Comparison of ENCODE assay signal across 8 mouse cellular contexts in genomic region chr9:19621843-19622822, GRCm38 (mm10). TPM values are rescaled to one million over a fixed set of nuclear protein-coding genes. Genes with fewer than 3 reads are reported as not detected.
DNase-seq lines count a peak whose midpoint lies in the region; ATAC-seq and TF ChIP-seq lines count a peak whose summit lies in the region.

Gene Zfp317, plus strand, starts transcription at chr9:19622102.

- H3K36me3 ChIP-seq in MEL (ENCODE audit: control insufficient read depth in 1 of 2, insufficient read depth in 2 of 2, low read length in 2 of 2) = peaks cover 13% of the 10 kb centered on the region in 2 experiments
- peaks cover 8% of the 10 kb centered on the region for H3K36me3 ChIP-seq in forebrain, postnatal 0 days (ENCODE audit: insufficient read depth)
- 0 out of 2 replicates have a peak, but pooled peaks cover 5% of the 10 kb centered on the region for H3K36me3 ChIP-seq in lung, embryonic 15.5 days

- H3K27ac ChIP-seq in MEL (ENCODE audit: control insufficient read depth, low read depth, low read length) = peak within 1 kb of the TSS; percentile 90
- 0 out of 2 replicates have a peak within 1 kb of the TSS, but pooled peaks have one; percentile 4 for H3K27ac ChIP-seq in cerebellum, adult 2 months (ENCODE audit: insufficient read depth, low read length)
- H3K27ac ChIP-seq in forebrain, postnatal 0 days (ENCODE audit: low read depth, low read length) = peak within 1 kb of the TSS; percentile 80
- peak within 1 kb of the TSS; percentile 95 for H3K27ac ChIP-seq in lung, embryonic 15.5 days

- peak; percentile 98 for ATAC-seq in forebrain, postnatal 0 days
- peak; percentile 98 for ATAC-seq in lung, embryonic 15.5 days (ENCODE audit: borderline replicate concordance, extremely low read depth, low FRiP score, low TSS enrichment)

- peaks cover 22% of the 10 kb centered on the region for H3K79me2 ChIP-seq in MEL (ENCODE audit: control insufficient read depth, insufficient read depth, low read length, poor library complexity)

- no peak for TF ChIP-seq CTCF in MEL (IDR thresholded peaks at IDR 0.05 in 2 of 3, conservative IDR thresholded peaks at IDR 0.05 in 1 of 3; ENCODE audit: control insufficient read depth in 1 of 3, insufficient read depth in 1 of 3, low read depth in 2 of 3, low read length in 3 of 3, poor library complexity in 1 of 3, severe bottlenecking in 1 of 3)
- TF ChIP-seq CTCF in cerebellum, adult 2 months (IDR thresholded peaks at IDR 0.05; ENCODE audit: borderline replicate concordance, insufficient read depth, low read depth, low read length) = no peak
- no peak for TF ChIP-seq CTCF in forebrain, postnatal 0 days (IDR thresholded peaks at IDR 0.05; ENCODE audit: low read depth)

- peak within 1 kb of the TSS; percentile 57 to 74 for H3K4me3 ChIP-seq in MEL (ENCODE audit: control insufficient read depth in 1 of 2, insufficient read depth in 1 of 2, low read depth in 2 of 2, low read length in 2 of 2)
- H3K4me3 ChIP-seq in cerebellum, adult 2 months (replicated peaks; ENCODE audit: insufficient read depth, low read depth, low read length) = peak within 1 kb of the TSS; percentile 62
- H3K4me3 ChIP-seq in forebrain, postnatal 0 days (ENCODE audit: low read depth, low read length) = peak within 1 kb of the TSS; percentile 59
- peak within 1 kb of the TSS; percentile 65 for H3K4me3 ChIP-seq in lung, embryonic 15.5 days

- no peak; the same call in none of the 2 replicates for TF ChIP-seq RAD21 in MEL (IDR thresholded peaks at IDR 0.05; ENCODE audit: low read depth, low read length)

- peak; percentile 100 for DNase-seq in MEL (ENCODE audit: low read depth, low spot score)
- DNase-seq in cerebellum, adult 2 months = peak; percentile 86 to 96
- DNase-seq in forebrain, postnatal 0 days = peak; percentile 99
- peak; percentile 86 for DNase-seq in heart, postnatal 4 days
- peak; percentile 94 to 98 for DNase-seq in layer of hippocampus, adult 8-10 months (ENCODE audit: low spot score in 2 of 2)
- DNase-seq in ovary, adult 18-20 months (ENCODE audit: low spot score) = peak; percentile 89
- peak; percentile 98 for DNase-seq in thymus, postnatal 0 days (ENCODE audit: low spot score)

- WGBS in cerebellum, adult 2 months = 2% methylated on average over 35 of the region's 35 CpGs
- 2% methylated on average over 35 of the region's 35 CpGs for WGBS in forebrain, postnatal 0 days
- 2% methylated on average over 35 of the region's 35 CpGs for WGBS in lung, embryonic 15.5 days

- H3K4me2 ChIP-seq in forebrain, postnatal 0 days (ENCODE audit: low read depth) = peak within 1 kb of the TSS; percentile 42
- peak within 1 kb of the TSS; percentile 48 for H3K4me2 ChIP-seq in lung, embryonic 15.5 days

- H3K9ac ChIP-seq in MEL (ENCODE audit: control insufficient read depth, low read depth, low read length, poor library complexity, severe bottlenecking) = peak within 1 kb of the TSS; percentile 62
- H3K9ac ChIP-seq in forebrain, postnatal 0 days = peak within 1 kb of the TSS; percentile 63
- H3K9ac ChIP-seq in lung, embryonic 15.5 days = peak within 1 kb of the TSS; percentile 57

- TF ChIP-seq EP300 in MEL (IDR thresholded peaks at IDR 0.05; ENCODE audit: low read depth in 1 of 2, low read length in 2 of 2) = peak in 1 of 2 experiments; percentile 65; a peak in 2 of 4 replicates

- peaks cover 0 to 2% of the 10 kb centered on the region in 2 experiments; a peak in 1 of 4 replicates for H3K27me3 ChIP-seq in MEL (ENCODE audit: control insufficient read depth in 1 of 2, insufficient read depth in 2 of 2, low read length in 2 of 2)
- no peaks in the 10 kb centered on the region for H3K27me3 ChIP-seq in cerebellum, adult 2 months (ENCODE audit: control insufficient read depth, insufficient read depth, low read length)
- H3K27me3 ChIP-seq in forebrain, postnatal 0 days (ENCODE audit: insufficient read depth, low read length) = no peaks in the 10 kb centered on the region
- H3K27me3 ChIP-seq in lung, embryonic 15.5 days = no peaks in the 10 kb centered on the region

- no peaks in the 10 kb centered on the region for H3K9me3 ChIP-seq in MEL (replicated peaks; ENCODE audit: insufficient read depth, low read length)
- no peaks in the 10 kb centered on the region for H3K9me3 ChIP-seq in forebrain, postnatal 0 days (ENCODE audit: low read length)
- no peaks in the 10 kb centered on the region for H3K9me3 ChIP-seq in lung, embryonic 15.5 days

- peaks cover 0 to 8% of the 10 kb centered on the region in 2 experiments; a peak in 1 of 4 replicates for H3K4me1 ChIP-seq in MEL (ENCODE audit: control insufficient read depth in 1 of 2, insufficient read depth in 2 of 2, low read length in 2 of 2)
- no peaks in the 10 kb centered on the region for H3K4me1 ChIP-seq in cerebellum, adult 2 months (ENCODE audit: control insufficient read depth, insufficient read depth, low read length)
- H3K4me1 ChIP-seq in forebrain, postnatal 0 days (ENCODE audit: insufficient read depth) = no peaks in the 10 kb centered on the region
- H3K4me1 ChIP-seq in lung, embryonic 15.5 days = no peaks in the 10 kb centered on the region

- TF ChIP-seq POLR2A in MEL (IDR thresholded peaks at IDR 0.05; ENCODE audit: control insufficient read depth in 1 of 2, insufficient read depth in 1 of 2, low read depth in 1 of 2, low read length in 2 of 2, poor library complexity in 1 of 2) = peak; percentile 96 to 100
- TF ChIP-seq POLR2A in cerebellum, adult 2 months (IDR thresholded peaks at IDR 0.05; ENCODE audit: borderline replicate concordance, insufficient read depth, low read length) = peak; percentile 81; the same call in 1 of the 2 replicates

TF ChIP-seq in MEL, 35 proteins besides CTCF, POLR2A, EP300 and RAD21 (continues in another document):
- TF ChIP-seq MYC (IDR thresholded peaks at IDR 0.05; ENCODE audit: low read depth, low read length) (peak; percentile 100), MAZ (IDR thresholded peaks at IDR 0.05; ENCODE audit: low read depth, low read length) (peak; percentile 67; the same call in 1 of the 2 replicates), CHD1 (IDR thresholded peaks at IDR 0.05; ENCODE audit: low read depth, low read length) (peak; percentile 98), ZKSCAN1 (IDR thresholded peaks at IDR 0.05; ENCODE audit: low read depth, low read length) (no peak), E2F4 (IDR thresholded peaks at IDR 0.05; ENCODE audit: borderline replicate concordance, low read depth, low read length) (peak; percentile 69; the same call in 1 of the 2 replicates), BHLHE40 (IDR thresholded peaks at IDR 0.05; ENCODE audit: borderline replicate concordance, low read depth, low read length) (0 out of 2 replicates have a peak, but pooled peaks have one; percentile 24), TCF12 (IDR thresholded peaks at IDR 0.05; ENCODE audit: low read depth, low read length) (peak; percentile 77; the same call in 1 of the 2 replicates), UBTF (IDR thresholded peaks at IDR 0.05; ENCODE audit: borderline replicate concordance, insufficient read depth, low read depth, low read length) (0 out of 2 replicates have a peak, but pooled peaks have one; percentile 66), NRF1 (IDR thresholded peaks at IDR 0.05; ENCODE audit: insufficient read depth, low read depth, low read length, poor library complexity, severe bottlenecking) (0 out of 2 replicates have a peak, but pooled peaks have one; percentile 7), KAT2A (conservative IDR thresholded peaks at IDR 0.05; ENCODE audit: low read depth, low read length) (peak; percentile 98), POLR2AphosphoS5 (IDR thresholded peaks at IDR 0.05; ENCODE audit: borderline replicate concordance, low read depth, low read length) (peak; percentile 41; the same call in 1 of the 2 replicates), USF1 (IDR thresholded peaks at IDR 0.05; ENCODE audit: low read depth, low read length) (peak; percentile 95), USF2 (IDR thresholded peaks at IDR 0.05; ENCODE audit: borderline replicate concordance in 1 of 2, insufficient read depth in 1 of 2, low read depth in 1 of 2, low read length in 2 of 2) (no peak), RCOR1 (IDR thresholded peaks at IDR 0.05; ENCODE audit: low read depth, low read length) (peak; percentile 73), ELF1 (IDR thresholded peaks at IDR 0.05; ENCODE audit: low read depth, low read length) (peak; percentile 99), MYB (IDR thresholded peaks at IDR 0.05; ENCODE audit: low read depth, low read length) (no peak), TAL1 (IDR thresholded peaks at IDR 0.05; ENCODE audit: low read length) (no peak), MAX (IDR thresholded peaks at IDR 0.05; ENCODE audit: low read length) (peak; percentile 99), ZC3H11A (IDR thresholded peaks at IDR 0.05; ENCODE audit: low read depth, low read length) (no peak), CHD2 (IDR thresholded peaks at IDR 0.05; ENCODE audit: low read length) (peak; percentile 97), MXI1 (IDR thresholded peaks at IDR 0.05; ENCODE audit: low read depth, low read length) (peak; percentile 100), JUND (IDR thresholded peaks at IDR 0.05; ENCODE audit: low read depth, low read length) (0 out of 2 replicates have a peak, but pooled peaks have one; percentile 45), SIN3A (IDR thresholded peaks at IDR 0.05; ENCODE audit: low read length) (peak; percentile 99), NELFE (IDR thresholded peaks at IDR 0.05; ENCODE audit: low read depth, low read length) (peak; percentile 99), SMC3 (IDR thresholded peaks at IDR 0.05; ENCODE audit: low read depth, low read length) (no peak), TBP (IDR thresholded peaks at IDR 0.05; ENCODE audit: low read depth, low read length) (peak; percentile 99), ETS1 (IDR thresholded peaks at IDR 0.05; ENCODE audit: low read depth, low read length) (peak; percentile 80), MEF2A (IDR thresholded peaks at IDR 0.05; ENCODE audit: extremely low read depth, insufficient replicate concordance, low read depth, low read length, poor library complexity, severe bottlenecking) (0 out of 2 replicates have a peak, but pooled peaks have one; percentile 53)

RNA-seq across cellular contexts. Expression of gene Zfp317, which starts in this region (rescaled TPM):
- total RNA-seq in MEL (2012; rRNA removed) = 60.7 and 67.9 TPM in 2 replicates
- polyA plus RNA-seq in MEL (2012; ENCODE audit: insufficient read depth in 1 of 2, insufficient read length in 2 of 2, low read depth in 1 of 2, low replicate concordance in 2 of 2, missing spikeins in 1 of 2) = 10 to 100 TPM in 1 of 2 experiments, not detected in 1; 41.2 TPM
- polyA plus RNA-seq in cerebellum, adult 2 months (2012; rRNA removed) = 24.2 and 25.8 TPM in 2 replicates
- 43.3 and 49.5 TPM in 2 replicates for total RNA-seq in forebrain, postnatal 0 days (2014; rRNA removed)
- polyA plus RNA-seq in forebrain, postnatal 0 days (2015; fragmentation: Nextera tagmentation; extraction: Ambion mirVana) = 19.9 and 23.9 TPM in 2 replicates
- 10 to 100 TPM; 14.7 to 17.0 TPM for total RNA-seq in heart, postnatal 4 days (2021)
- 10 to 100 TPM; 20.5 to 26.2 (median 21.8) TPM for total RNA-seq in layer of hippocampus, adult 8-10 months (2022)
- 26.3 and 27.3 TPM in 2 replicates for polyA plus RNA-seq in lung, embryonic 15.5 days (2015; fragmentation: Nextera tagmentation; extraction: Ambion mirVana)
- polyA plus RNA-seq in thymus, postnatal 0 days (2015; fragmentation: Nextera tagmentation; extraction: Ambion mirVana) = 16.5 and 18.1 TPM in 2 replicates

Comparison
In these comparisons a context has a peak if more than half of its experiments do, and no peak if none do; other contexts are left out.
1. Peak in every context shown above with its lines: DNase-seq, ATAC-seq, H3K4me3 ChIP-seq and H3K27ac ChIP-seq.
2. H3K27ac ChIP-seq: peak in every context shown above with its lines; median percentile 95 in lung, embryonic 15.5 days; 90 in MEL; 80 in forebrain, postnatal 0 days; 4 in cerebellum, adult 2 months.